Mouse (Mus musculus): ENCODE measurements at regions not wholly inside any gene's neighbourhood (a gene's known extent, or its start where the extent isn't known, plus 50 kb on each side); places are given as distances from the start of the nearest gene placed in this dataset.
"Not testable (repeated sequence)": the region's sequence is repeated elsewhere in the genome, so short reads cannot be mapped to it uniquely, and the experiment has no call there.

DNA sequence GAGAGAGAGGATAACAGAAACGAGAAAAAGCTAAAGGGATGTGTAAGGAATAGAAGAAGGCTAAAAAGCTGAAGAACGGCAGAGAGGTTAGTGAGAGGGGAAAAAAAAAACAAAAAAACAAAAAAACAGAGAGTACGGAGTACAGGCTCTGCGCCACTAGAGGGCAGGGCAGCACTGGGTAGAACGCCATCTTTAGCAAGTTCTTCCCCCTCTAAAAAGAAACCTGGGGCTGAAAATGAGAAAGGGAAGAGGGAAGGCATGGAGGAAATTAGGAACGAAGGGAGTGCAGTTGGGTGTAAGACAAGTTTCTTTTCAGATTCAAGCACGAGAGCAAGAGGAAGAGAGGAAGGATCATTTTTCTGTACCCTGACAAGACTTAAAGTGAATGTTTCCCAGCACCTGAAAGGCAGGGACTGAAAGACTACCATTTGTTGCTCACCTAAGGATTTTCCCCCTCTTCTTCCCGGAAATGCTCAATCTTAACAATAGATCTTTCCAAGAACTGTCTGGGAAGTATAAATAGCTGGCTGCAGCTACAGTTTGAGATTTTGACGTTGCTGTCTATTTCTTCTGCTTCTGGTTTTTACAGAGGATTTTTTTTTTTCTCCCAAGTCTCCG lies 195.6 kb downstream of the Fam198b start:
- in situ Hi-C loops (cut with MseI, MboI) = loop anchor here in 1 of 2 experiments (25.0 kb wide), 1 partner anchor 732 kb away; the partner anchor contains the start of gene Gria2

DNA sequence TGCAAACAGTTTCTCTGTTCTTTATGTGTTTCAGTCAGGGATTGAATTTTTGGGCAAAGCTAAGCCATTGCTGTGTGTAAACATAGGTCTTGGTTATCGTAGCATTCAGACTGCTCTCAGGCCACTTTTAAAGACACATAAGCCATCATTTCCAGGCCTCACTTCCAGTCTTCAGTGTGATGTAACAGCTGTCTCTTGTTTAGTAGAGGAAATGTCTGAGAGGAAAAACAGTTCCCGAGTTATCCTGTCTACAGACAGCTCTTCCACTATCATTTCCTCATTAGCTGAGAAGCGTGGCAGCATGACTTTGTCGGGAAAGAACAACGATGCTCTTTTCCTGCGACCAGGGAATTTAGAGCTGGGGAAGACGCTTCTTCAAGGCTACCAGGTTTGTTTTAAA lies 196.9 kb downstream of the Fam198b start:
- in situ Hi-C loops (cut with MseI, MboI) = loop anchor here in 1 of 2 experiments (25.0 kb wide), 1 partner anchor 731 kb away; the partner anchor contains the start of gene Gria2

DNA sequence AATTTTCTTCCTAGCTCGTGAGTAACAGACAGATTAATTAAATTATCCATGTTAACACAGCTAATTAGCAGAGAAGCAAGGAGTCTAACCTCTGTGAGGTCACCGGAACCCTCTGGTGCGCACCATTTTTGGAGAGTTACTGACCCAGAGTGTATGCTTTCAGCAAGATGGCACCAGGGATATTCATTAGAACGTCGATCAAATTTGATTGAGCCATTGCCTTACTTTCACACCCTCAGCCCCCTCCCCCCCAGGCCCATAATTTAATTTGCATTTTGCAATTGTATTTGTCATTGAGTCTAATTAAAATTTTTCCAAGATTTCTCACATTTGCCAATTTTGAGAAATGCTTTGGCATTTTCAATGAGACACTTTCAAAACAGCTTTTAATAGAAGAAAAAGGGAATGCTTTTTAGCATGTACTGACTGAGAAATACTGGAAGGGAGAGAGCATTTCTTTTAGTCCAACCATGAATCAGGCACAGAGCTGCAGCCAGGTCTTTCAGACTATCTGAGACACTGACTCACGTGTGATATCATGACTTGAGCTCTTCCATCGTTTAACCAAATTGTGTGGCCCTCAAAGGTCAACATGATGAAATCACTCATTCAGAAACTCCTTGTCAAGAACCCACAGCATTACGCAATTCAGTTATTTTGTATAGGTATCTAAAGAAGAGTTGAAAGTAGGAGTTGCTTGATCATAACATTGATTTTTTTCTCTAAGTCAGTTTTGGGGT lies 198.6 kb downstream of the Fam198b start:
- in situ Hi-C loops (cut with MseI, MboI) = loop anchor here in 1 of 2 experiments (25.0 kb wide), 1 partner anchor 729 kb away; the partner anchor contains the start of gene Gria2

DNA sequence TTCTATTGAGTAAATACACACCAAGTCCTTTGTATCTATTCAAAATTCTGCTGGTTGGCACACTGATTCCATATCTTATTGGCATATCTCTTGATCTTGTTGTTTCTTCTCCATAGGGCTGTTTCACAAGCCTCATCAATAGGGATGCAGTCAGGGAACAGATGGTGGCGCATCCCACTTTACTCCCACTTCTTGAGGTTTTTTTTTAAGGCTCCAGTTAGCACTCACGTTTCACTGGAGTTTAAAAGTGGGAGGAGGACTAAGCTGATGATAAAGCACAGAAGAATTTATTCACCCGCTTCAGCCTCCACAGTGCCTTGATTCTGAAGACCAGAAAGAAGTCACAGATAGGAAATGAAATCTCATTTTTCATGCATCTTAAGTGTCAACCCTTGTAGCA lies 199.8 kb downstream of the Fam198b start:
- in situ Hi-C loops (cut with MseI, MboI) = loop anchor here in 1 of 2 experiments (25.0 kb wide), 1 partner anchor 728 kb away; the partner anchor contains the start of gene Gria2

DNA sequence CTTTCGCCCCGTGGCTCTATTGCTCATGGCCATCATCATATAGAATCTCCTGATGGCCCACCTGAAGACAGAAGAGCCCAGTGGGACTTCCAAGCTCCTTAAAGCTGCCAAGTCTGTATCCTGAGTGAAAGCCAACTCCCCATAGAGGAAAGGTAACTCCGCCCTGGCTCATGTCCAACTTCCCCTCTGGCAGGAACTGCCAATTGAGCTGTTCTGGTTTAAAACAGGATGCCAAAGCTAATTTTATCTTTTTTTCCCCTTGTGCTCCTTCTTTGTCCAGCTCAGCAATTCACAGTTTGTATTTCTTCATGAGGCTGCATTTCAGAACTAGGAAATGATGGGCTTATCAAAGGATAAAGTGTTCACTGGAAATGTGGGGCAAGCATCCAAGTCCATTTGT lies 215.3 kb downstream of the Fam198b start:
- in situ Hi-C loops (cut with MseI, MboI) = loop anchor here in 1 of 2 experiments (25.0 kb wide), 1 partner anchor 713 kb away; the partner anchor contains the start of gene Gria2

DNA sequence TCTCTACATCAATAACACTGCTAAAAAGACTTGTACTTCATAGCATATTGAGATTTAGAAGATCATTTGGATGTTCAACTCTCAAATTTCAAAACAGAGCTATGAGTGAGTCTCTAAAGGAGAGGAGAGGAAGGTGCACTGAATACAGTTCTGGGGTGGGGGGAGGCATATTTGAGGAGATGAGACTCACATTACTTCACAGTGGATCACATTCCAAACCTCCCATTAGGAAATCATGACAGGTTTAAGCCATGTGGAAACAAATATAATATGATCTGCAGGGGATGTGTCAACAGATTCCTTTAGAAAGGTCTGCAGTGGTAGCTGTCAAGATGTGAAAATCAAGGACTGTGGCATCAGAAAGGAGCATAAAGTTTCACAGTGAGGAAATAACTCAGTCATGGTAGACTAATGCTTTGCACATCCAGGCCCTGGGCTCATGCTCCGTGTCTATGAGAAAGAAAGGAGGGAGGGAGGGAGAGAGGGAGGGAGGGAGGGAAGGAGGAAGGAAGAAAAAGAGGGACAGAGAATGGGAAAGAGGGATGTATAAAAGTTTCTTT lies 235.9 kb downstream of the Fam198b start:
- in situ Hi-C loops (cut with MseI, MboI) = no loop called here

DNA sequence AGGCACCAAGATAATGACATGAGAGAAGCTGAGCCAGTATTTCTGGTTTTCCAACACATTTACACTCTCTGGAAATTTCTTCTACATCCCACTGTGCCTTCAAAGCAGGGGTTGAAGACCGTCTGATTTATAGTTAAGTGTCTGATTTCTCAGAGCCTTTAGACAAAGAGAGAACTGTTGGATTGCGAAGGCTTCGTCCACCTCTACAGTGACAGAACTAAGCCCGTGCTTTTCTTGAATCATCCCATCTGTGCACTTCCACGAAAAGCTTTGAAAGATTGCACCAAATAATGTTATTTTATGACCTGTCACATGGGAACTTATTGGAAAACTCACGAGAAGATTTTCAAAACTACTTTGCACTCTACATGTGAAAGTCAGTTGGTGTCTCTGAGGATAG lies 239.3 kb downstream of the Fam198b start:
- in situ Hi-C loops (cut with MseI, MboI) = no loop called here

DNA sequence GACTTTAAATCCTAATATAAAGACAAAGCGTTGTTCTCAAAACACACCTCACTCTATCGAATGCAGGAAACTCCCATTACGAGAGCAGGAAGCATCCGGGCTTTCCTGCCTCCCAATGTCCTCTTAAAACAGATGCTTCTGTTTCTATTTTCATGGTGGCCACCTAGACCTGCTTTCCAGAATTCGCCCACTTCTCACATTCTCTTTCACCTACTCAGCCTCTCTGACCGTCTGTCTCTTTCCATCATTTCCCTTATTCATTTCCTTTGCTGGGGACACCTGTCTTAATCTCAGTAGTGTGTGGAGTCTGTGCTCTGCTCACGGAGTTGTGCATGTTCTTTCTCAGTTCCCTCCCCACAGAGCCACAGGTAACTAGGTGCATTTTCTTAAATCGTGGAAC lies 240.3 kb downstream of the Fam198b start:
- in situ Hi-C loops (cut with MseI, MboI) = no loop called here

DNA sequence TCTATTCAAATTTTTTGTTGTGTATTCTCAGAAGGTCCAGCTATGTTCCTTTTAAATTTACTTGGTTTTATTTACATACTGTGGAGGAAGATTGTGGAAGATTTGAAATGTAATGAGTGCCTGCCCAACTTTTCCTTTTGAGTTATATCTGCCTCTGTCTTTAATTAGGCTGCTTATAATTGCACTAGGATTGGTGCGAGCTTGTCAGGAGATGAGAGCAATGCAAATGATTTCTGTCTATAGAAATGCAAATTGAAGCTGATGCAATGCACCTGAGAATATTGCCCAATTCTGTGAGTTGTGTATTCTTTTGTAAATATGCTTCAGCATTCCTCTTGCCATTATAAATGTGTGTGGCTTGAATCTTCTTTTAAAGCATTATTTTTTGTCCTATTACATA lies 257.4 kb downstream of the Fam198b start:
- in situ Hi-C loops (cut with MseI, MboI) = no loop called here

DNA sequence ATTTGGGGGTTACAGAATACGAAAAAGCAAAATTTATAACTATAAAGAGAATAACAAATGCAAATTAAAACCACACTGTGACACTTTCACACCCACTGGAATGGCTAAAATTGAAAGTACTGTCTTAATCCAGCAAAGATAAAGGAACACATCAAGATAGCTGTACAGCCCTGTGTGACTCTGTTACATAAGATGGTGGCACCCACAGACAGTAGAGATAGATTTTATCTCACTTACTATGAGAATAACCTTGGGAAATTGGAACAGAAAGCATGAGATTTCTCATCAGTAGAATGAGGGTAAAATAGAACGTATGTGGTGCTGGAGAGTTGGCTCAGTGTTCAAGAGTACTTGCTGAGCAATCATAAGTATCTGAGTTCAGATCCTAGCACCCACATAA lies 276.1 kb downstream of the Fam198b start:
- in situ Hi-C loops (cut with MseI, MboI) = no loop called here

DNA sequence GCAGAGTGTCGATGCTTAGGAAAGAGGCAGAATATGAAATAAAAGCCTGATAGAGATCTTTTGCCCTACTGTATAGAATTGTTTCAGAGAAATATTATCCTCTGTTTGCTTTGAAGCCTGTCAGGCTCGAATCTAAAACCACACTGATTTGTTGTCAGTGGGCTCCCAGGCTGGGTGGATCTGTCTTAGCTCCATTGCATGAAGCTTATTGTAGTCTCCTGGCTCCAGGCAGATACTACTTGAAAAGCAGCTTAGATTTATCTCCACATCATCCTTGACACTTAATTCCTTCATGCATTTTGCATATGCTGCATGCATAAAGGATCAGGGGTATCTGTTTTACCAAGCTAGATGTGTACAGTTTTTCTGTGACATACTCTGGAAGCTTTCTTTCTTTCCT lies 297.4 kb downstream of the Fam198b start:
- in situ Hi-C loops (cut with MseI, MboI) = no loop called here

DNA sequence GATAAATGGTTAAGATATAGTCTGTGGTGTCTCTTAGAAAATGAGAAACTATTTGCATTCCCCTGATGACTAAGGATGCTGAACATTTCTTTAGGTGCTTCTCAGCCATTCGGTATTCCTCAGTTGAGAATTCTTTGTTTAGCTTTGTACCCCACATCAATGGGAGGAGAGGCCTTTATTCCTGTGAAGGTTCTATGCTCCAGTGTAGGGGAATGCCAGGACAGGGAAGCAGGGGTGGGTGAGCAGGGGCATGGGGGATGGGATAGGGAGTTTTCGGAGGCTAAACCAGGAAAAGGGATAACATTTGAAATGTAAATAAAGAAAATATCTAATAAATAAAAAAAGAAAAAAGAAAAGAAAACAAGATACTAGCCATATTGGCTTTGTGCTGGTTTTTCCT lies 297.8 kb downstream of the Fam198b start:
- in situ Hi-C loops (cut with MseI, MboI) = not testable (repeated sequence)

DNA sequence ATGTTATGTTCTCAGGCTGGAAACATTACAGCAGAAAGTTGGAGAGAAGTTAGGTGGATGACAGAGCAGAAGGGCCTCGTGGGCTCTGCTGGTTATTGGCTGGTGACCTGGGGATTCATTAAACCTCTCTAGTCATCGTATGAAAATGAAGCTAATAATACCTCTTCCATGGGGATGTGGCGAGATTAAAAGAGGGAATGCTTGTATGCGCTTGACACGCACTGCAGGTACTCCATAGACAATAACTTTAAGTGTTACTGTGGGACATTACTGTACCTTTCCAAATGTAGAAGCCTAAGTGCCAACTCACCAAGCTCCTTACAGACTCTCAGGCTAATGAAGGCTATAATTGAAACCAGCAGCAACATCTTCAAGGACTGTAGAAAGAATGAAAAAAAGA lies 303.1 kb downstream of the Fam198b start:
- in situ Hi-C loops (cut with MseI, MboI) = no loop called here

DNA sequence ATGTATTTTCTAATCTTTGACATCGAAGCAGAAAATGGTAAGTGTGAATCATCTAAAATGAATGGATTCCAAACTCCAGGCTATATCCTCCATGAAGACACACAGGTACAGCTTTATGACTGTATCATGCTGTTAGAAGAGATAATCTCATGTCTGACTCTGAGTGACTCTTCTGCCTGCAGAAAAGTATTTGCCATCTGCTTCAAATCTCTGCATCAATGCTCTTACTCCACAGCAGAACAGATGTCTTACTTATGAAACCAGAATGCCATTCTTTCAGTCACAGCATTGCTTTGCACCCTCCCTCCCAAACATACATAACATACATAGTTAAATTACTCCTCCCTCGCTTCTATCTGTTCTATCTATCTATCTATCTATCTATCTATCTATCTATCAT lies 316.6 kb downstream of the Fam198b start:
- in situ Hi-C loops (cut with MseI, MboI) = no loop called here

DNA sequence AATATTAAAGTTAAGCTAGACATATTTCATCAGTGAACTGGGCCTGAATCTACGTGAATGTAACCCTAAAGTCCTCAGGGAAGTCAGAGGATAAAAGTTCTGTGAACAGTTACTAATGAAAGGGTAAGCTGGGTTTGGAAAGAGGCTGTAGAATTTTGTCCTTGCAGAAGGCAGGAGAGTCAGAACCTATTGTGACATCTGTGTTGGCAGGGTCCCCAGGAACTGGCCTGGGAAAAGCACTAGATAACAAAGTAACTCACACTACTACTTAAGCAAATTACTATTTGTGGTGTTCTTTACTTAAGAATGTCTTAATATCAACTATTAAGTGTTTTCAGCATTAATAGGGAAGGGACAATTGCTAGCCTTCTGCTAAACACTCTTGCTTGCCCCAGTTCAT lies 320.5 kb downstream of the Fam198b start:
- in situ Hi-C loops (cut with MseI, MboI) = no loop called here

DNA sequence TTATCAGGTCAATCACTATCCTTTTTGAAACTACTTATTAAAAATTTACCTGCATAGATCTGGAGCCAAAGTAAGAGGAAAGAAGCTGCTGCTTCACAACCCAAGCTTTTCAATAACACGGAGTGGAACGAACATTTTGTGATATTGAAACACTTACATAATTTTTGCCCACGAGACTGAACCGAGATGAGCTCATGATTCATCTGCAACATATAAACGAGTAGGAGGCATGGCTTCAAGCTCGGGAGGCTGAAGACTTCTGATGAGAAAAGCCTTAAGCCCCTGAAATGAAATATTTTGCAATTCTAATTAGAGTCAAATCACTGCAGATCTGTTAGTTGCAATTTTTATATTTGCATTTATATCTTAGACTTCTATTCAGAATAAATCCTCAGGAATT lies 321.0 kb downstream of the Fam198b start:
- in situ Hi-C loops (cut with MseI, MboI) = no loop called here

DNA sequence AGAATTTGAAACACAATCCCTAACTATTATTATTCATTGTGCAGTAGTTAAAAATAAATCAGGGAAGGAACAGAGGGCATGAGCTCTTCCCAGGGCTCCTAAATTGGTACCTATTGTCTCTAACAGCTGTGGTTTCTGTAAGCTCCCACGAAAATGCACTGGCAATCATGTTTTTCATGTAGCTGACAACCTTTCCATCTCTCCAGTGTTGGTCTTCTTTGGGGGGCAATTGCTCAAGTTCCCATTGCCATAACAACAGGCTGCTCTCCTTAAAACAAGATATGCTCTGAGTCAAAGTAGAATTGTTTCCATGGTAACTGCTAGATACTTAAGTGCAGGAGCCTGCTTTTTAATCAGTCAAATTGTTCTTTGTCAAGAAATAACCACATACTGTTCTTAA lies 322.7 kb downstream of the Fam198b start:
- in situ Hi-C loops (cut with MseI, MboI) = no loop called here

DNA sequence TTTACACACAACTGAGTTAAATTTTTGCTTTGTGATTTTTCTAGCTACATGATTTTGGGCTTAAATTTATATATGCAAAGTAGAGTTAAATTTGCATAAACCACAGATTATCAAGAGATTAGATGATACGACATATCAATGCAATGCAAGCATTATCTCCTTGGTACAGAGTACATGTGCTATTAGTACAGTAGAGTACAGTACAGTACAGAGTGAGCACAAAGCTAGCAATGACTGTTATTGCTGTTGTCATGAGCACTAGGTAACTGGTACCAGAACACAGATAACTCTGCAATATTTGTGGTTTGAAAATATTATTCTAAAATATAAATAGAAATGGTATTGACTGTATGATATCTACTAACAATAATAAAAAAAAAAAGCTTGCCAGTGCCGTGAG lies 323.7 kb downstream of the Fam198b start:
- in situ Hi-C loops (cut with MseI, MboI) = no loop called here

DNA sequence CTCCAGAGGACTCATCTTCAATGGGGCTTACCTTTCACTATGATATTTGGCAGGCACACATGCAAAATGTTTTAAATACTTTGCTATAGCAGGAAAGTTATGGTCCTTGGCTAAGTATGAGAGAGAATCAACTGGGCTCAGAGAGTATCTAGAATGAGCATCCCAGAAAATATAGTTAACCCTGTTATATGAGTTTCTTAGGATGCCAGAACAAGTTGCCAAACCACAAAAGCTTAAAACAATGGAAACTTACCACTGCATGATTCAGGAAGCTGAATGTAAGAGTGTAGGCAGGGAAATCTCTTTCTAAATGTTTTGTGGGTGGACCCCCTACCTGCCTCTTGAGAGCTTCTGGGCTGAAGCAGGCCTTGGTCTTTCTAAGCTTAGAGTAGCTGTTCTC lies 325.3 kb downstream of the Fam198b start:
- in situ Hi-C loops (cut with MseI, MboI) = no loop called here

DNA sequence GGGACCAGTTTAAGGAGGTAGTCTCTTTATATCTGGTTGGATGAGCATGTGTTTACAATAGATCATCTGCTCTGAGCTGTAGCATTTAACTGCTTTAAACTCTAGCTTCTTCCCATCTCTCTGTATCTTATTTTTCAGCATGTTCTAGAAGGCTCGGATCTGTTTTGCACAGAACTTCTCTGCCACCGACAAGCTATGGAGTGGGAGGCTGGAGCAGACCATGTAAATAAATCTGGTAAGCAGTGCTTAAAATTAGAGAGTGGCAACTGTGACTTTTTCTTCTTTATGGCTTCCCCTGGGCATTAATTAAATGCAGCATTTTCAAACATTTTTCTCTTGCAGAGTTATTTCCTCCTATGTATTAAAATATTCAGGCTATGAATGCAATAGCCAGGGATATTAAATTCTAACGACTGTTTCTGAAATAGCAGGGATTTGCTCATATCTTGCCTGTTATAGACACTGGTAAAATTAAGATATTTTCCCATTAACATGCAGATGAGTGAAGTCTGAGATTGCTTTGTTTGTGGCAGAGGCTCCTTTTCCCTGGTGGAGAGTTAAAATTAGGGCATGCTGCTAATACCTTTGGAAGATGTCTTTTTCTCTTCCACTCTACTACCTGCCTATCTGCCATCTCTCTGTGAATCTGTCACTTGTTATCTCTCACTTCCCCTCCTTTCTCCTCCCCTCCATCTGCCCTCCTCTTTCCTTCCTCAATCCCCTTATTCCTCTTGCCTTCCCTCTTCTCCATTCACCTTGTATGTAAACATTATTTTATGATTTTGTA lies 327.2 kb downstream of the Fam198b start:
- in situ Hi-C loops (cut with MseI, MboI) = no loop called here

DNA sequence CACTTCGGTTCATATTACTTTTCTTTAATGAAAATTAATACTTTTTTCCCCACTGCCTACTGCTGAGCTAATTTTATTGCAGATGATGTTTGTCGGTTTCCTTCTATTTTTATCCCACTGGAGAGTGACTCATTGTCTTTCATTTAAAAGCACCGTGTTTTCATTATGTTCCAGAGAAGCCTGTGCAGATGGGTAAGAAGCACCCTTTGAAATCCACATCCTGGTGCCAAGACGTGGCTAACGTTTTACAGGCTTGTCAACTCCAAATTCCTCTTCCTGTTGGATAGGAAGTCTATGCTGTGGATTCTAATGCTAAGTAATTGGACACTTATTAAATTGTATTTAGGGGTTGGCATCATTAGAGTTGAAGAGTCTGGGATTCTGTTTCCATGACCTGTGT lies 364.3 kb downstream of the Fam198b start:
- in situ Hi-C loops (cut with MseI, MboI) = no loop called here

DNA sequence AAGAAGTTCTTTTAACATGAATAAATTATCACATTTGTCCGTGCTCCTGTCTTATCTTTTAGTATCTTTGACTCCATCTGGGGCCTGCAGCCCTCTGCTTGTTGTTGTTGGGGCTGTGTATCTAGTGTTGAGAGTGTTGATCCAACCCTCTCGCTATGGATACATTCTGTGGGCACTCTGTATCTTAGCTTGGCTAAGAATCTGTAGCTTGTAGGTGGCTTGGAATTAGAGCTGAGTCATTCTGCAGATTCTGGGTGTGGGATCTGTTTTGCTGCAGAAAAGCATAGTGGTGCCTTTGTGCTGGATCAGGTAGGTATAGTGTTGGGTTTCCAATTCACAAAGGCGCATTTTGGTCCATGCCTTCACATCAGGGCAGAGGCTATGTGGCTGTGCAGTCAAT lies 365.6 kb downstream of the Fam198b start:
- in situ Hi-C loops (cut with MseI, MboI) = no loop called here
